Mouse (Mus musculus) yolk sac, embryonic 10.5 days (tissue): ENCODE results near the gene Gse1.

Experiments
- DNase-seq: peaks from one replicate; pipeline ENCODE4 v3.0.0-alpha.2; 2017; ENCODE audit warnings: low spot score

The Gse1 gene

GRCm38 (mm10) chr8:120425199-120425941, 197.1 kb downstream of the Gse1 start:
- DNase-seq, result peak; percentile 42

- no peak for DNase-seq
These were observed 197.8 kb downstream of the Gse1 start for GRCm38 (mm10) chr8:120426105-120426504.

- no peak for DNase-seq
These were observed 198.5 kb downstream of the Gse1 start for GRCm38 (mm10) chr8:120426622-120427385.

DNA sequence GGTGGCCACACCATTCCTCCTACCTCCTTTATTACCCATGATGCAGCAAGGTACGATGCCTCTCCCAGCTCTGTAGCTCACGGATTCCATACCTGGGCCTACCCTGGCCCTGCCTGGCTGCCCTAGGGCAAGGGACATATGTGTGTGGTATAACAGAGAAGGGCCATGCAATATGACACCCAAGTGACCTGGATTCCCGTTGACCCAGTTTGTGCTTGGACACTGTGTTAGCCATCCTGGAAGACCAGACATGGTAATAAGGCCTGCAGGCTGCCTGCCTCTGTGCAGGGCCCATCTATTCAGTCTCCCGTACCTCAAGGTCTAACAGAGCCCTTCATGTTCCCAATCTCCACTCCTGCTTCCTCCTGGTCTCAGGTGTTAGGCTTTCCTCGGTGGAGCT, 200.2 kb downstream of the Gse1 start:
- no peak for DNase-seq

DNA sequence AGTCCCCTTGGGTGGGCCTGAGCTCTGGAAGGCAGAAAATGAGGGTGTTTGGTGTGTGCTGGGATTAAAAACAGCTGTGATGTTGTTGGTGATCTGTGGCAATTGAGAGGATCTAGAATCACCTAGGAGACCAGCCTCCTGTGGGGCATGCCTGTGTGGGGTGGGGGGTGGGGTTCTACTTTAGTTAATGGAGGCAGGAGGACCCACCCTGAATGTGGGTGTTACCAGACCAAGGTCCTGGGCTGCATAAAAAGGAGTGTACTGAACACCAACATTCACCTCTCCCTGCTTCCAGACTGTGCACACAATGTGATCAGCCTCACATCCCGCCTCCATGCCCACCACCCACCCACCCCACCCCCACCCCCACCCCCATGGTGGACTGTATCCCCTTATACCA, 200.9 kb downstream of the Gse1 start:
- DNase-seq, result no peak

- DNase-seq, result no peak
These were observed 202.8 kb downstream of the Gse1 start for GRCm38 (mm10) chr8:120431042-120431441.

GRCm38 (mm10) chr8:120432438-120432837, 204.2 kb downstream of the Gse1 start:
- DNase-seq, result no peak

- DNase-seq, result no peak
These were observed 204.9 kb downstream of the Gse1 start for GRCm38 (mm10) chr8:120433143-120433542.

GRCm38 (mm10) chr8:120433734-120434133, 205.5 kb downstream of the Gse1 start:
- no peak for DNase-seq

- DNase-seq, result no peak
These were observed 207.5 kb downstream of the Gse1 start for GRCm38 (mm10) chr8:120435781-120436180.

GRCm38 (mm10) chr8:120436491-120437030, 208.3 kb downstream of the Gse1 start:
- DNase-seq, result no peak

DNA sequence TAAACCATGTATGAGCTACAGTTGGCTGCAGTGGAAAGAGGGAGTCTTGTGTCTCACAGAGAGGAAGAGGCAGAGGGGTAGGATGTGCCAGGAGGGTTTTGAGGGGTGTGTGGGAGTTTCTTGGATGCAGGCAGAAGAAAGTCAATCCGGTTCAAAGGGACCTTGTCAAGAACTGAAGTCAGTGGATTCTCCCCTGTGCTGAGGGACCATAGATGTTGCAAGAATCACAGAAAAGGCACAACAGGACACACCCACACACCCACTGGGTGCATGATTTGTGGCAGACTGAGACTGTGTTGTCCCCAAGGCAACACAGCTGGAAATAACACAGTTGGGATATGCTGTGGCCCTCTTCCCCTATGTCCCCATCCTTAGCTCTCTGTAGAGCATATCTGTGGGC, 209.0 kb downstream of the Gse1 start:
- no peak for DNase-seq

DNA sequence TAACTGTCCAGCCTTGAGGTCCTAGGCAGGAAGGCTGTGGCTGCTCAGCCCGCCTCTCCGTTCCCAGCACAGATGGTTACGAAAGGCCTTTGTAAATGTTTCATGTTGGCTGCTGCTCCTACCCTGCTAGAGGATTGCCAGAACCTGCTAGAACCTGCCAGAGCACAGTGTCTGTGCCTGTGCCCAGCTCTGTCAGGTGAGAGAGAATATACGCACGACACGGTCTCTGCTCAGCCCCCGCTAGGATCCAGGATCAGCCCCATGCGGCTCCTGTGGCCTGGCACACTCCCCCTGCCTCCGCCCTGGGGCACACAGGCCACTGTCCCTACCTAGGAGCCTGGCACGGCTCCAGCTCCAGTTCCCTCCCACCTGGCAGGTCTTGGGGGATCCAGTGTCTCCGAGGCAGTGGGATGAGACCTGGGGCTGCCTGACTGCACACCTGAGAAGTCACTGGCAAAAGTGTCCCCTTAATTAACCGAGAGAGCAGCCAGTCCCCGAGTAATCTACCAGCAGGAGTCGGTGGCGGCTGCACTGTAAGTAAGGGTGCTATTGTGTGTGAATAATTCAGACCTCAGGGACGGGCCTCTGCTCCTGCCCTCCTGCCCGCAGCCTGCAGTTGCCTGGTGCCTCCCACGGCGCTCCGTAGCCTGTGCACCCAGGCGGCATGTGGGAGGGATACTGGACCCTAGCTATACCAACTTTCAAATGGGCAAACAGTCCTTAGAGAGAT, 209.6 kb downstream of the Gse1 start:
- no peak for DNase-seq

DNA sequence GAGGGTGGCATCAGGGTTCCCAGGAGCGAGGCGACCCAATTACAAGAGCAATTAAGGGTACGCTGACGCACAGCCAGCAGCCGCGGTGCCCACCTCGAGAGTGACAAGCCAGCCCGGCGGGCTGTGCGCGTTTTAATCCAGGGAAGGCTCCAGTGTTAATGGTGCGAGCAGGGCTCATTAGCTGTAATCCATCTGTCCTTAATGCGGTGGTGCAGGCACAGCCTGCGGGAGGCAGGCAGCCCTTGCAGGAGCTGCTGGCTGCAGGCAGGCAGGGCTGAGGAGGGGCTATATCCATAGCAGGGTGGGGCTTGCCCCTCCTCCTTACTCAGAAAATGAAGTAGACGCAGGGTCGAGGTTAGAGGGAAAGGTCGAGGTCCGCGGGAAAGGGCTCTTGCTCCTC, 211.1 kb downstream of the Gse1 start:
- DNase-seq, result peak; percentile 70

DNA sequence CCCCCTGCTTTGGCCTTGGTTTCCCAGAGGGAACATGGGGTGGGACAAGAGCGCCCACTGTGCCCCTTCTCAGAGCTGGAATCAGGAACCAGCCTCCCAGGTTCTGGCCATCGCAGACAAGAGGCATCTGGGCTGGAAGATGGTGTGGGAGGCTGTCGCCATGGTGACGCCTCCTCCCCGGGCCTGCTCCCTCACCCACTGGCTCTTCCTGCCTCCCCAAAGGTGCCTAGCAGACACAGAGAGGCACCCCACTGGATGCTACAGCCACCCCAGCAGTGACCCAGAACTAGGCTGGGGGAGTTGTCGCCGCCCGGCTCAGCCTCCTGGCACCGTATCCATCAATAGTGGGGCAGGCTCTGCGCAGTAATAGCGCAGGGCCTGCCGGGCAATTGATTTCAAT, 212.5 kb downstream of the Gse1 start:
- DNase-seq, result no peak

GRCm38 (mm10) chr8:120441637-120442036, 213.4 kb downstream of the Gse1 start:
- no peak for DNase-seq

DNA sequence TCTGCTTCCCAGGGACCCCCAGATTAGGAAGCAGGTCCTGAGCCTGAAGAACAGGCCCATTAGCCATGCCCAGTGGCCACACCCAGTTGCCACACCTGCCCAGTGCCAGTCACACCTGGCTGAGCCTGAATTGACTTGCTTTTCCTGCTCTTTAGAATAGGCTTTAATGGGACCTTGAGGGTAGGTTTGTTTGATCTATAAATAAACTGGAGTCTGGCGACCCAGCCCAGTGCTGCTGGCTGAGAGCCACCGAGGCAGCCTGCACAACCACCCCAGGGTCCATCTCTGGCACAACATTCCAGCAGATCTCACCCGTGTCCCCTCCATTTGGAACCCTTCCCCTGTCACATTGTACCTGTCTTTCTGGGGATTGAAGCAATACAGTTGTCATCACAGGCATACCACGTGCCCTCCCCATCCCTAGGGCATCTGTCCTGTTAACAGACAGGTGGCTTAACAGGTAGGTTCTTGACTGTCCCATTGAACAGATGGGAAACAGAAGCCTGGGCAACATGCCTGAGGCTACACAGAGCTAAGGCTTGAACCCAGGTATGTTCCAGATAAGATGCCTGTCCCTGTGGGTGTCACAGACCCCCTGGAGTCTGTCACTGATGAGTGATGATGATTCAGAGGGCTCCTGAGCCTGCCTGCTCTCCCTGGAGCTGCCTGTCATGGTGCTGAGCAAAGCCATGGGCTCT, 214.2 kb downstream of the Gse1 start:
- DNase-seq, result no peak

GRCm38 (mm10) chr8:120445249-120445648, 217.0 kb downstream of the Gse1 start:
- no peak for DNase-seq

- DNase-seq, result no peak
These were observed 219.9 kb downstream of the Gse1 start for GRCm38 (mm10) chr8:120448131-120448530.

DNA sequence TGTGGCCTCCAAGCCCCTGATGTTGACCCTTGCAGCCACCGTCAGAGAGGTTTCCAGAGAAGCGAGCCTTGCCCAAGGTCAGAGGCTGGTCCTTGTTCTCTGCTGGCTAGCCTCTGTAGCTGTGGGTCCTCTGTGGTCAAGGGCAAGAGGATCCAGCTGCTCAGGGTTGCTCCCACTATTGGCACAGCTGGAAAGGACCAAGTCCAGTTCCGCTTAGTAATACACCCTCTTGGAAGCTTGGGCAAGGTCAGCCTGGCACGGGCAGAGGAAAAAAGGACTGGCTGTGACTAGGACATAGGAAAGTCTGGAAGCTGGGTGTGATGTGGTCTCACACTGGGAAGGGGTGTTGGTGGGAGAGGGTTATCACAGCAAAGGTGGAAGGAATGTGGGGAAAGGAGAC, 220.9 kb downstream of the Gse1 start:
- DNase-seq, result no peak

GRCm38 (mm10) chr8:120449608-120450031, 221.4 kb downstream of the Gse1 start:
- DNase-seq, result no peak

GRCm38 (mm10) chr8:120452111-120452510, 223.9 kb downstream of the Gse1 start:
- no peak for DNase-seq
